Mouse (Mus musculus) left cerebral cortex, adult 9 months (tissue): ENCODE measurements around the gene Rbm42.

Experiments
- DNase-seq, 2 experiments: peaks; one replicate each; pipeline ENCODE4 v3.0.0; 2022; ENCODE audit warnings: low spot score in 2 of 2

Rbm42 gene

GRCm38 (mm10) chr7:30618658-30619057, 31.5 kb downstream of the Rbm42 start:
- DNase-seq, result no peak

GRCm38 (mm10) chr7:30615049-30615760, 34.9 kb downstream of the Rbm42 start:
- no peak for DNase-seq

DNA sequence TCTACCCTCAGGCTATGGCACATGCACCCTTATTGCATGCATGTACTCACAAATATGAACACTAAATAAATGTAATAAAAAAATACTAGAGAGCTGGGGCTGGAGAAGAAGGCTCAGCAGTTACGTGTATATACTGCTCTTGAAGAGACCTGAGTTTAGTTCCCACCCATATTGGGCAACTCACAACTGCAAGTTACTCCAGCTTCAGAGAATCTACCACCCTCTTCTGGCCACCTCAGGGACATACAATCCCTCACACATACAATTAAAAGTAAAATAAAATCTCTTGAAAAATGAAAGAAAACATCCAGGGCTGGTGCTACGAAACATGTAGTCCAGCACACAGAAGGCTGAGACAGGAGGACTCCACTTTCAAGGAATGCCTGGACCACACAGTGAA, 35.7 kb downstream of the Rbm42 start:
- DNase-seq, result no peak

- DNase-seq, result peak in 1 of 2 experiments; percentile 55
Measured at GRCm38 (mm10) chr7:30613529-30614112, 36.5 kb downstream of the Rbm42 start.

DNA sequence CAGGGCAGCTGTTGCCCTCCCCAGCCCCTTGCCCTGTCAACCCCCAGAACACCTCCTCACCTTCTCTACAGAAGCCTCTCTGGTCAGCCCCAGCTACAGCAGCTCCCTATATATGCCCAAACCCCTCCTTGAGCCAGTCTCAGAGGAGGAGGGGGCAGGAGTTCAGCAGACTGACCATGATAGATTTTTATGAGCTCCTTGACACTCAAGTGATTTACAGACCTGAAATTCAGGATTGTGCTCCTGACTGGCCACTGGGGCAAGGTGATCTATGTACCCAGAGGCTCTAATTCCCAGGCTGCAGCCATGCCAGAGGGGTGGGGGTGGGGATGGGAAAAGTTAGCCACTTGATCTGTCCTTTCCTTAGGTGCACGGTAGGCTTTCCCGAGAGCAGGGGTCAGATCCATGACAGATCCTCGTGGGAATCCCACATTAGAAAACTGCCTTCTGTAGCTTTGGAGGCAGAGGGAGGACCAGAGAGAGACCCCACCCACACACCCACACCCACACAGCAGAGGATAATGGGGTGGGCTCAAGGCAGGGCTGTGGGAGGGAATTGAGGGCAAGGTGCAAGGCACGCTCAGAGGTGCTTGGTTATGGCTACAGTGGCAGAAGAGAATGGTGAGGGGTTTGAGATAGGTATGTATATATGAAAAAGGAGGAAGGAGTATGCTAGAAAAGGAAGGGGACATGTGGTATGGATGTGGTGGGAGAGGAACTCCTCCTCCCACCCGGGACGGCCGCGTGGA, 37.3 kb downstream of the Rbm42 start, which contains the start of gene Upk1a:
TSS of gene Upk1a (minus strand) at position 194 of the 749 bp plus-strand sequence.
- no peak for DNase-seq

DNA sequence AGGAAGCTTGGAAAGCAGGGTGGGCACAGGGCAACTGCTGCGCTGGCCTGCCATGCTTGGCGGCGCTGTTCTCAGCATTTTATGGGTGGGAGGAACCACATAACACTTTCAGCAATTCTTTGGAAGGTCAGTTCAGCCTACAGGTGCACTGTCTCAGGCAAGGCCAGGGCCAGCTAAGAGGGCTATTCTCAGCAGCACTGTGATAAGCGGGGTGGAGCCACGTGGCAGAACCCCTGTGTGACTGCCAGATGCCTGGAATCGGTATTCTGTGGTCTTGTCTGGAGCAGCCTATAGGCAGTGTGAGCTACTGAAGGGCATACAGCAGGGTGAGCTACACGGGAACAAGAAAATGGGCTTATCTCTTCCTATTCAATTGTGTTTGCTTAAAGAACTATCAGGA, 40.1 kb downstream of the Rbm42 start:
- no peak for DNase-seq

GRCm38 (mm10) chr7:30608476-30608875, 41.6 kb downstream of the Rbm42 start:
- DNase-seq, result no peak

GRCm38 (mm10) chr7:30607706-30608309, 42.3 kb downstream of the Rbm42 start:
- no peak for DNase-seq

GRCm38 (mm10) chr7:30604944-30605343, 45.2 kb downstream of the Rbm42 start:
- no peak for DNase-seq

- DNase-seq, result no peak
Measured at GRCm38 (mm10) chr7:30604424-30604823, 45.7 kb downstream of the Rbm42 start.

DNA sequence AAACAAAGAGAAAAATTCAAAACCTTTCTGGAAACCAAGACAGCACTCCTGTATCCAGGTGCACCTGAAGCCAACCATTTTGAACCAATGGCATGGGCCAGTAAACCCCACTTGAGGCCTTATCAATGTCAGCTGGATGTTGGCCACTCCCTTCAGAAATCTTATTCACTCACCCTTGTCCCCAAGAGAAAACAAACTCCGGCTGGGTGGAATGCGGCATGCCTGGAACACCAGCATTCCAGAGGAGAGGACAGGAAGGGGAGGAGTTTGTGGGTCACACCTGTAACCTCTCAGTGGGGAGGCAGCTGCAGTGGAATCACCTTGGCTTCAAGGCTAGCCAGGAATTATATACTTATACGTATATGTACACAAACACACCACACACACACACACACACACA, 47.5 kb downstream of the Rbm42 start:
- DNase-seq, result no peak

DNA sequence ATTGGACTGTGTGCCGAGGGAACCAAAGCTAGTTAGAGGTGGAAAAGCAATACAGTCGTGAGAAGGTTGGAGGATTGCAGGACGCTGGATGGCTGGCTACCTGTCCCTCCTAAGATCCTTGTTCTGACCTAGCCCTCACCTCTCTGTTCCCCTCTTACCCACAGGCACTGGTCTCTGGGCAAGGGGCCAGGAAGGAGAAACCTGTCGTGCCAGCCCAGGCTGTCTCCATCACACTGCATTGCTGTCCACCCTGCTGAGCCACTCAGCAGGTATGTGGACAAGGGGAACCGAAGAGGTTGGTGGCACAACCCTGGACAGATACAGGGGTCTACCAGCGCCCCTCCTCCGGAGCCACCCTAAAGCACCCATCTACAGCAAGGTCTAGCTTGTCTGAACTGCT, 49.5 kb downstream of the Rbm42 start:
- no peak for DNase-seq

- DNase-seq, result peak; percentile 80 to 93
Measured at GRCm38 (mm10) chr7:30599933-30600353, 50.2 kb downstream of the Rbm42 start.

- DNase-seq, result no peak
Measured at GRCm38 (mm10) chr7:30598786-30599185, 51.3 kb downstream of the Rbm42 start, which contains the start of gene Zbtb32. Zbtb32 (minus strand) TSS chr7:30598909.

GRCm38 (mm10) chr7:30596811-30597210, 53.3 kb downstream of the Rbm42 start:
- DNase-seq, result no peak

GRCm38 (mm10) chr7:30596093-30596492, 54.0 kb downstream of the Rbm42 start:
- DNase-seq, result no peak

DNA sequence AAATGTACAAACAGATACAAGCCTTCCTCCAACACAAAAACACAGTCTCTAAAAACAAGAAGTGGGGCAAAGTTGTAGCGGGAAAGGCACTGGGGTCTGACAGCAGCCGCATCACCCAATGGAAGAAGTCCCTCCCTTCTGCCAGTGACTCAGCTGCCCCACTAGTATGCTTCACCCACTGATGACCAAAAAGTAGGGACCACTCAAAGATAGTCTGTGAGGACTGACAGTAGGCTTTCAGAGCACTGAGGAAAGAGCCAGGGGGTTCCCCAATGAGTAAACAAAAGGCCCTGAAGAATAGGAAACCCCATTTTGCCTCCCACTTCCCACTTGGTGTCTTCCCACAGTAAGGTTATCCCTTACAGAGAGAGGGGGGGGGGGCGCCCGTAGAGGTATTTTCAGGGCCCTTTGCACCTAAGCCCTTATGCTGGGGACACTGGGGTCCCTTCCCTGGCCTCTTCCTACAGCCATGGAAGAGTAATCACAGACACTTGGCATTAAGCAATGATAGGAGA, 55.5 kb downstream of the Rbm42 start:
- no peak for DNase-seq

DNA sequence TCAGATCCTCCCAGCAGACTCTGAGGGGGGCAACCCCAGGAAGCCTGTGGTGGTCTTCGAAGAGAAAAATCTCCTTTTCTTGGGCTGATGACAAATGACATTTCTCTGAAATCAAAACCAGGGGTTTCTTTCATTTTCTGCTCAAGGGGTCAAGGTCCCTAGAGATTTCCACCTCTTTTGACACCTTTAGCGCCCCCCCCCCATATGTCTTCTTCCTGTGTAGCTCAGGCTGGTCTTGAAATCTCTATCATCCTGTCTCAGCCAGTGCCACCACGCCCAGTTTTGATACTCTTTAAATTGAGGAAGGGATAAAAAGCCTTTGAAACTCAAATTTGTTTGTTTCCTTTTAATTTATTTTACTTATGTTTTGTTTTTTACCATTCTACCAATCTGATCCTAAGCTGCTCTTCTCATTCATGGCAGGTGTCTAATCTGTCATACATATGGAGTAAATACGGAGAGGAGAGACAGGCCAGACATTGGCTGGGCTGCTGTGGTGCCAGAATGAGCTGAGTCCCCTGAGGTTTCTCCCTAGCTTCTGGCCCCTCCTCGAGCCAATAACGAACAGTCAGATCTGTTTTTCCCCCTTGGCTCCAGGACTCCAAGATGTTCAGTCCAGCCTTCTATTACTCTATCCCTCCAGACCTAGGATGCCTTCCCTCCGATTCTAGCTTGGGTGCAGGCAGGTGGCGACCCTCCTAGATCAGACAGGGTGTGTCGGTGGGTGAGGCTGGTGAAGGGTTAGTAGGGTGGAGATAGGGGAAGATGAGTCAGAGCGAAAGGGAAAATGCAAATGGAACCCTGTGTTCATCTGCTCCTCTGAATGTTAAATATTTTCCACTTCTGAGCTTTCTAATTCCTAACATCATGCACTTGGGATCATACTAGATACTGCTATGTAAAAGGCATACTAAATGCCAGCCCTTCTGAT, 56.3 kb downstream of the Rbm42 start:
- no peak for DNase-seq

GRCm38 (mm10) chr7:30592772-30593423, 57.2 kb downstream of the Rbm42 start:
- DNase-seq, result no peak

GRCm38 (mm10) chr7:30591605-30591951, 58.5 kb downstream of the Rbm42 start:
- DNase-seq, result no peak
